Mouse (Mus musculus): ENCODE measurements around the gene Gm8994. TPM values are rescaled to one million over a fixed set of nuclear protein-coding genes. Genes with fewer than 3 reads are reported as not detected.
"Not testable (repeated sequence)": the region's sequence is repeated elsewhere in the genome, so short reads cannot be mapped to it uniquely, and the experiment has no call there.

The Gm8994 gene
- polyA plus RNA-seq, 1 experiment: not detected

- no peaks in the 10 kb centered on the region for H3K4me1 ChIP-seq (ENCODE audit: control insufficient read depth, insufficient read depth, low read length)
- TF ChIP-seq CTCF (IDR thresholded peaks at IDR 0.05; ENCODE audit: low read depth, low read length) (no peak), EP300 (IDR thresholded peaks at IDR 0.05; ENCODE audit: insufficient read depth, low read depth, low read length) (no peak)
- H3K9me3 ChIP-seq (replicated peaks; ENCODE audit: control insufficient read depth, insufficient read depth, low read length, poor library complexity, severe bottlenecking): no peaks in the 10 kb centered on the region
- H3K27me3 ChIP-seq (ENCODE audit: control insufficient read depth, insufficient read depth, low read length, poor library complexity, severe bottlenecking): no peaks in the 10 kb centered on the region; the same call in 1 of the 2 replicates
- H3K36me3 ChIP-seq (ENCODE audit: control insufficient read depth, insufficient read depth, low read length, poor library complexity, severe bottlenecking): no peaks in the 10 kb centered on the region
- H3K9ac ChIP-seq (ENCODE audit: low read depth, poor library complexity, severe bottlenecking): no peak overlapping the region
- no peak overlapping the region for H3K27ac ChIP-seq (ENCODE audit: insufficient read depth, low read length)
- H3K4me3 ChIP-seq (ENCODE audit: low read depth, low read length): no peak overlapping the region
These were observed 17.9 kb upstream of the Gm8994 start for GRCm38 (mm10) chr6:136309487-136309886.

- H3K9me3 ChIP-seq (replicated peaks; ENCODE audit: control insufficient read depth, insufficient read depth, low read length, poor library complexity, severe bottlenecking); H3K27me3 ChIP-seq (ENCODE audit: control insufficient read depth, insufficient read depth, low read length, poor library complexity, severe bottlenecking); H3K27ac ChIP-seq (ENCODE audit: insufficient read depth, low read length); H3K4me1 ChIP-seq (ENCODE audit: control insufficient read depth, insufficient read depth, low read length); H3K4me3 ChIP-seq (ENCODE audit: low read depth, low read length); H3K9ac ChIP-seq (ENCODE audit: low read depth, poor library complexity, severe bottlenecking); H3K36me3 ChIP-seq (ENCODE audit: control insufficient read depth, insufficient read depth, low read length, poor library complexity, severe bottlenecking): not testable (repeated sequence)
These were observed 1.1 kb downstream of the Gm8994 start for GRCm38 (mm10) chr6:136328416-136328815.

- TF ChIP-seq EP300 (IDR thresholded peaks at IDR 0.05; ENCODE audit: insufficient read depth, low read depth, low read length): no peak
- Histone ChIP-seq H3K9me3 (replicated peaks; ENCODE audit: control insufficient read depth, insufficient read depth, low read length, poor library complexity, severe bottlenecking) (no peaks in the 10 kb centered on the region; the same call in 1 of the 2 replicates), H3K4me1 (ENCODE audit: control insufficient read depth, insufficient read depth, low read length) (no peaks in the 10 kb centered on the region), H3K9ac (ENCODE audit: low read depth, poor library complexity, severe bottlenecking) (no peak overlapping the region), H3K36me3 (ENCODE audit: control insufficient read depth, insufficient read depth, low read length, poor library complexity, severe bottlenecking) (no peaks in the 10 kb centered on the region), H3K27ac (ENCODE audit: insufficient read depth, low read length) (no peak overlapping the region), H3K27me3 (ENCODE audit: control insufficient read depth, insufficient read depth, low read length, poor library complexity, severe bottlenecking) (no peaks in the 10 kb centered on the region), H3K4me3 (ENCODE audit: low read depth, low read length) (no peak overlapping the region)
These were observed 13.3 kb downstream of the Gm8994 start for GRCm38 (mm10) chr6:136340669-136341068.

- Histone ChIP-seq H3K9me3 (replicated peaks; ENCODE audit: control insufficient read depth, insufficient read depth, low read length, poor library complexity, severe bottlenecking) (no peaks in the 10 kb centered on the region; the same call in 1 of the 2 replicates), H3K4me3 (ENCODE audit: low read depth, low read length) (no peak overlapping the region), H3K36me3 (ENCODE audit: control insufficient read depth, insufficient read depth, low read length, poor library complexity, severe bottlenecking) (no peaks in the 10 kb centered on the region), H3K4me1 (ENCODE audit: control insufficient read depth, insufficient read depth, low read length) (no peaks in the 10 kb centered on the region), H3K27ac (ENCODE audit: insufficient read depth, low read length) (no peak overlapping the region), H3K9ac (ENCODE audit: low read depth, poor library complexity, severe bottlenecking) (no peak overlapping the region), H3K27me3 (ENCODE audit: control insufficient read depth, insufficient read depth, low read length, poor library complexity, severe bottlenecking) (no peaks in the 10 kb centered on the region)
- no peak for TF ChIP-seq POLR2A (IDR thresholded peaks at IDR 0.05; ENCODE audit: insufficient read depth, low read length)
- no peak for TF ChIP-seq EP300 (IDR thresholded peaks at IDR 0.05; ENCODE audit: insufficient read depth, low read depth, low read length)
- no peak for TF ChIP-seq CTCF (IDR thresholded peaks at IDR 0.05; ENCODE audit: low read depth, low read length)
These were observed 13.8 kb downstream of the Gm8994 start for GRCm38 (mm10) chr6:136341093-136341492.

GRCm38 (mm10) chr6:136343868-136344267, 16.5 kb downstream of the Gm8994 start:
- Histone ChIP-seq H3K4me3 (ENCODE audit: low read depth, low read length) (no peak overlapping the region), H3K27me3 (ENCODE audit: control insufficient read depth, insufficient read depth, low read length, poor library complexity, severe bottlenecking) (no peaks in the 10 kb centered on the region), H3K36me3 (ENCODE audit: control insufficient read depth, insufficient read depth, low read length, poor library complexity, severe bottlenecking) (no peaks in the 10 kb centered on the region), H3K27ac (ENCODE audit: insufficient read depth, low read length) (no peak overlapping the region), H3K9ac (ENCODE audit: low read depth, poor library complexity, severe bottlenecking) (no peak overlapping the region), H3K9me3 (replicated peaks; ENCODE audit: control insufficient read depth, insufficient read depth, low read length, poor library complexity, severe bottlenecking) (no peaks in the 10 kb centered on the region; the same call in 1 of the 2 replicates), H3K4me1 (ENCODE audit: control insufficient read depth, insufficient read depth, low read length) (no peaks in the 10 kb centered on the region)
- TF ChIP-seq EP300 (IDR thresholded peaks at IDR 0.05; ENCODE audit: insufficient read depth, low read depth, low read length): no peak
- TF ChIP-seq CTCF (IDR thresholded peaks at IDR 0.05; ENCODE audit: low read depth, low read length): no peak
- no peak for TF ChIP-seq POLR2A (IDR thresholded peaks at IDR 0.05; ENCODE audit: insufficient read depth, low read length)

- no peak for TF ChIP-seq POLR2A (IDR thresholded peaks at IDR 0.05; ENCODE audit: insufficient read depth, low read length)
- TF ChIP-seq EP300 (IDR thresholded peaks at IDR 0.05; ENCODE audit: insufficient read depth, low read depth, low read length): no peak
- no peak for TF ChIP-seq CTCF (IDR thresholded peaks at IDR 0.05; ENCODE audit: low read depth, low read length)
- no peak overlapping the region for H3K4me3 ChIP-seq (ENCODE audit: low read depth, low read length)
- no peaks in the 10 kb centered on the region; the same call in 1 of the 2 replicates for H3K9me3 ChIP-seq (replicated peaks; ENCODE audit: control insufficient read depth, insufficient read depth, low read length, poor library complexity, severe bottlenecking)
- H3K9ac ChIP-seq (ENCODE audit: low read depth, poor library complexity, severe bottlenecking): no peak overlapping the region
- H3K36me3 ChIP-seq (ENCODE audit: control insufficient read depth, insufficient read depth, low read length, poor library complexity, severe bottlenecking): no peaks in the 10 kb centered on the region
- H3K4me1 ChIP-seq (ENCODE audit: control insufficient read depth, insufficient read depth, low read length): no peaks in the 10 kb centered on the region
- H3K27me3 ChIP-seq (ENCODE audit: control insufficient read depth, insufficient read depth, low read length, poor library complexity, severe bottlenecking): no peaks in the 10 kb centered on the region
- H3K27ac ChIP-seq (ENCODE audit: insufficient read depth, low read length): no peak overlapping the region
These were observed 17.7 kb downstream of the Gm8994 start for GRCm38 (mm10) chr6:136345034-136345433.

Measured in ES-Bruce4 (cell line).